Mouse (Mus musculus): ENCODE data around the gene Pycr2.
A peak's percentile ranks its signal among the peaks of the same experiment; 100 is the strongest.
"Not testable (repeated sequence)": the region's sequence is repeated elsewhere in the genome, so short reads cannot be mapped to it uniquely, and the experiment has no call there.

Pycr2 gene

DNA sequence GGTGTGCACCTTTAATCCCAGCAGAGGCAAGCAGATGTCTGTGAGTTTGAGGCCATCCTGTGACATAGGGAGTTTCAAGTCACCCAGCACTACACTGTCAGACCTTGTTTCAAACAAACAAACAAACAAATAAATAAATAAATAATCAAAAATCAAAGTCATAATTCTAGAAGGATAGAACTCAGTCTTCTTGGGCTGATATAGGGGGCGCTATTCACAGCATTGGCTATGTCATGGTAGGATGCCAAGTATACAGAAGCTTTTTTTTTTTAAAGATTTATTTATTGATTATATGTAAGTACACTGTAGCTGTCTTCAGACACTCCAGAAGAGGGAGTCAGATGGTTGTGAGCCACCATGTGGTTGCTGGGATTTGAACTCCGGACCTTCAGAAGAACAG lies 34.7 kb downstream of the Pycr2 start:
- not testable (repeated sequence) for DNase-seq (ENCODE audit: extremely low spot score, low read depth, low spot score)

DNA sequence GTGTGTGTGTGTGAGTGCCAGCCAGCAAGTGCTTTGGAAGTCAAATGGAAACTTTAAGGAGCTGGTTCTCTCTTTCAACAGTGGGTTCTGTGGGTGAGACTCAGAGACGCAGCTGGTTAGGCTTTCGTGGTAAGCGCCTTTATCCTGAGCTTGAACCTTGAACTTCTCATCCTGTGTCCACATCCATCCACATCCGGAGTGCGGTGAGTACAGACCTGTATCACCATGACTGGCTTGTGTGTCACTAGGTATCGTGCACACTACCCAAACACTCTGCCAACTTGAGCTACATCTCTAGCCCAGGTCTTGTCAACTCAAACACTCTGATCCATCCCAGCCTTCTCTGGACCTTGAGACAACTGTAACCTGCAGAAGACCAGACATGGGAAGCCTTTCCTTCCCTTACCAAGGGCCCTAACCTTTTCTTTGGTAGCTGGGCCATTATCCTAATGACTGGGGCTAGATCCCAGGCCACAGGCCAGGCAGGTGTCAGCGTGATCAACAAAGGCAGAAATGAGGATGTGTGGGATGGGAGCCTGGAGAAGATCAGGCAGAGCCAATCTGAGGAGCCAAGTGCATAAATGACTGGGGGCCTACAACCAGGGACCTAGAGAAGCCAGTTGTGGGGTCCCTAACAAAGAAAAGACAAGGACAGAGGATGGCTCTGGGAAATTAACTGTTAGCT lies 36.8 kb downstream of the Pycr2 start:
- no peak for DNase-seq (ENCODE audit: extremely low spot score, low read depth, low spot score)

- DNase-seq (ENCODE audit: extremely low spot score, low read depth, low spot score): no peak
Observed at GRCm38 (mm10) chr1:180941726-180942125, 37.6 kb downstream of the Pycr2 start.

DNA sequence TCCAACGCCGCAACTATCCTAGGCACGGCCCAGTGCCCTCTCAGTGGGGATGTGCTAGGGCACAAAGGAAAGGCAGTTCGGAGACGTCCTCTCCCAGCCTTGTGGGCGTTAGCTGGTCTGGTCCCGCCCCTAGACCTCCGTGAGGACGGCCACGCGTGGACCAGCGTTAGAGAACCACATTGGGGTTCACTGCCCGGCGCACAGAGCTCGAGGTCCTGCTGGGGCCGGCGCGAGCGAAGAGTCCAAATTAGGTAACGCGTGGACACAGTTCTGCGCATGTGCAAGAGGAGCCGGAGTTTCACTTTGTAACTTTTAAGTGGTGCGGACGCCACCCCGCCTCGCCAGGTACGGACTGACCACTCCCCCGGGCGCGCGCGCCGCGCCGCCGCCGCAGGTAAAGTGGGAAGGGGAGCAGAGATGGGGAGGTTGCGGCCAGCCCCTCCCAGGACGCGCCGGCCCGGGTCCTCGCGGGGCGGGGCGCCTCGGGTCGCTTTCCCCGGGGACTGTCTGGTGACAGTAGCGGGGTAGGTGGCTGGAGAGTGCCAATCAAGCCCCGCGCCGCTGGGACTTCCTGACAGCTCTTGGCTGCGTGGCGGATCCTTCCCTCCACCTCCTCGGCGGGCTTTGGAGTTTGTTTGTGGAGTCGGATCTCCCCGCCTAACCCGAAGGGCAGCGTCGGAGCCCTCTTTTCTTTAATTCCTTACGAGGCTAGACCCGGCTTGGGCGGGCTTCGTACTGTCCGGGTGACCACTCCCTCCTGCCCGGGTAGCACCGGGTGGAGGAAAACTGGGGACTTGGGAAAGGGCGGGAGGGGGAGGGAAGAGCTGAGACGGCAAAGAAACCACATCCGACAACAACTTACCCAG lies 38.3 kb downstream of the Pycr2 start, which contains the start of gene Tmem63a:
Tmem63a (plus strand) TSS at position 179 of the 866 bp plus-strand sequence.
- peak; percentile 37 for DNase-seq (ENCODE audit: extremely low spot score, low read depth, low spot score)

GRCm38 (mm10) chr1:180943032-180943644 lies 39.0 kb downstream of the Pycr2 start:
- DNase-seq (ENCODE audit: extremely low spot score, low read depth, low spot score): no peak

DNA sequence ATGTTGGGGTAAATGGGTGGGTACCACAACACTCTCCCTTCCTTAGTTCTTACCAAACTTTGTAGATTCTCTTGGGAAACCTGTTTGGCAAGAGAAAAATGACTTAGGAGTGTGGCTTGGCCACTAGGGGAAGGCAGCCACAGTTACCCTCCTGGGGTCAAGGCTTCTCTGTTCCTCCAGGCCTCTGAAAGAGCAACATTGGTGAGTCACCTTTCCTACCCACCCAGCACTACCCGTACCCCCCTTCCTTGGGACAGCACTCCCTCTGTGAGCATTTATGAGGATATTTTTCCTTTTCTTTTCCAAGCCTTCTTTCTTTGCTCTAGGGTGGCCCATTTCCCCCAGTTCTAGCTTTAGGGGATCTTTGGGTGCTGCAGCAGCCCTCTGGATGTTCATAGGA lies 39.8 kb downstream of the Pycr2 start:
- no peak for DNase-seq (ENCODE audit: extremely low spot score, low read depth, low spot score)

GRCm38 (mm10) chr1:180944553-180944952 lies 40.5 kb downstream of the Pycr2 start:
- no peak for DNase-seq (ENCODE audit: extremely low spot score, low read depth, low spot score)

- DNase-seq (ENCODE audit: extremely low spot score, low read depth, low spot score): no peak
Observed at GRCm38 (mm10) chr1:180945001-180945980, 41.2 kb downstream of the Pycr2 start.

- DNase-seq (ENCODE audit: extremely low spot score, low read depth, low spot score): no peak
Observed at GRCm38 (mm10) chr1:180946448-180946847, 42.4 kb downstream of the Pycr2 start.

DNA sequence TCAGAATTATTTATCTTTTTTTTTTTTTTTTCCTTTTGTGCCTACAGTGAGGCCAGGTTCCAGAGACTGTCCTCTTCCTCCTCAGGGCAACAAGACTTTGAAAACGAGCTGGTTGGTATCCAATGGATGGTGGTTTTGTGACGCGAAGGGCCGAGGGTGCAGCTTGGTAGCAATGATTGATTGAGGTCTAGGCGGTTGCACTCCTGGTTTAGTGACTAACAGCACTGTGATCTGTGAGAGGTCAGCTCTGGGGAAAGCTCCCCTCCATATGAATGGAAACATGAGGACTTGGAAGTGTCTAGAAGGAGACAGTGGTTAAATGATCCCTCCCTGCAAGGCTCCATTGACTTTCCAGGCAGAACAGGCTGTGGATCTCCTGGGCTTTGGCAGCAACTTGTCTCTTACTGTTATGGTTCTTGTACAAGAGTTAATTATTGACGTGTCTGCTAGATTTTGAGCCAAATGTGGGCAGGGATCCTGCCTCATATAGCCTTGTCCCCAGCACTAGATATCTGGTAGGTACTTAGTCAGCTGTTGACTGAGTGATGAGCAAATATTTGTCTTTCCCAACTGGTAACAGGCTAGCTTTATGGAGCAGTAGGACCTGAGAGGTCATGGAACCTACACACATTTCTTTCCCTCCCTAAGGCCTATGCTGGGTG lies 48.1 kb downstream of the Pycr2 start:
- no peak for DNase-seq (ENCODE audit: extremely low spot score, low read depth, low spot score)

DNA sequence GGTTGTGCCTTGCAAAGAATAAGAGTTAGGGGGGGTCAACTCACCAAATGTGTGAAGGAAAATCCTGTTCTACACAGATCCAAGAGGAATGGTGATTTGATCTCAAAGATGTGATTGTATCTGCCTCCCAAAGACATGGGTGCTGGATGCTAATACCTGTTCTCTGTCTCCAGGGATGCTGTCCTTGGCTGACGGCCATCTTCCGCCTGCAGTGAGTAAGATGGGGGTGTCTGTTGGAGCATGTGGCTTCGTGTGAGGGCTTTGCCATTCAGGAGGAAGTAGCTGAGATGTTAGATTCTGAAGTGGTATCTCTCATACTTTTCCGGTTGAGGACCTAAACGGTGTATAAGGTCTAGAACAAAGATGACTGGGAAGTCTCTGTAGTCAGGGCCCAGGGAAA lies 48.7 kb downstream of the Pycr2 start:
- no peak for DNase-seq (ENCODE audit: extremely low spot score, low read depth, low spot score)

- no peak for DNase-seq (ENCODE audit: extremely low spot score, low read depth, low spot score)
Observed at GRCm38 (mm10) chr1:180956401-180956800, 52.3 kb downstream of the Pycr2 start.

GRCm38 (mm10) chr1:180956973-180957381 lies 52.9 kb downstream of the Pycr2 start:
- DNase-seq (ENCODE audit: extremely low spot score, low read depth, low spot score): no peak
